Mouse (Mus musculus) olfactory bulb, adult 2 months (tissue): Measurements from ENCODE around the gene Prim2. TPM values are rescaled to one million over a fixed set of nuclear protein-coding genes. Genes with fewer than 3 reads are reported as not detected.

ENCODE experiments used
- H3K27ac ChIP-seq: fragments of 200-500 bp; 2 replicates; pipeline ENCODE4 v1.5.1; 2012; ENCODE audit warnings: low read depth, low read length; ENCODE audit not compliant: insufficient read depth
- H3K4me1 ChIP-seq: fragments of 200-500 bp; 2 replicates; pipeline ENCODE4 v1.6.1; 2012; ENCODE audit warnings: low read length; ENCODE audit not compliant: control insufficient read depth, insufficient read depth
- H3K4me3 ChIP-seq: fragments of 200-500 bp; 2 replicates; pipeline ENCODE4 v1.5.1; 2012; ENCODE audit warnings: mild to moderate bottlenecking, low read depth, low read length, moderate library complexity; ENCODE audit not compliant: insufficient read depth
- CTCF ChIP-seq: fragments of 200-500 bp; IDR thresholded peaks from 2 replicates; pipeline ENCODE4 v1.5.1; 2012; ENCODE audit warnings: low read depth, mild to moderate bottlenecking, low read length, moderate library complexity; ENCODE audit not compliant: insufficient read depth
- POLR2A ChIP-seq: fragments of 200-500 bp; IDR thresholded peaks from 2 replicates; pipeline ENCODE4 v1.6.1; 2012; ENCODE audit warnings: mild to moderate bottlenecking, low read depth, low read length, moderate library complexity; ENCODE audit not compliant: insufficient read depth
- WGBS: fragments of 180-500 bp; shearing (Covaris S2); methylation state at CpG from one replicate; pipeline ENCODE4 v1.1.7; 2018; 5-methylcytosine and 5-hydroxymethylcytosine counted together
- polyA plus RNA-seq: library from polyadenylated mRNA; stranded (reverse); fragments of >200 nt; gene quantifications from 2 replicates; pipeline ENCODE4 v1.2.4, GENCODE M21; 2012; ENCODE audit warnings: low replicate concordance; ENCODE audit not compliant: missing spikeins, insufficient read depth, insufficient read length

Gene Prim2
- polyA plus RNA-seq, 1 experiment = not detected

DNA sequence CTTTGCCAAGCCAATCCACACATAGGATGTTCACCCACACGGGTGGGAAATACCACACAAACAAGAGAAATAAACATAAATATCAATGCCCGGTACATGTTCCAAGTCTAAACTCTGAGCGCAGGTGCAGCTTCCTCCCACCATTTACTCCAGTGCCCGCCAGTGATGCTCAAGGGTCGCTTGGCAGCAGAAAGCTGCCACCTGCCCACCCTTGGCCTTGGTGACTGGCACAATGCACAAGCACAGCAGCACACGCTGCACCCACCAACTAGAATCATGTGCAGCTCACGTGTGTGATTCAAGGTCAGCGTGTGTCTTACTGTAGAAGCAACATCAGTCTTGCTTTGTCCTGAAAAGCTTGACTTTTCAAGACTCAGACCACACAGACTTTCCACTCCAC is 199.4 kb downstream of the Prim2 start:
- WGBS = 83% methylated on average over 8 of the region's 8 CpGs
- no peaks in the 10 kb centered on the region for H3K4me1 ChIP-seq
- TF ChIP-seq CTCF (no peak), POLR2A (no peak)
- no peak overlapping the region for H3K27ac ChIP-seq
- no peak overlapping the region for H3K4me3 ChIP-seq

DNA sequence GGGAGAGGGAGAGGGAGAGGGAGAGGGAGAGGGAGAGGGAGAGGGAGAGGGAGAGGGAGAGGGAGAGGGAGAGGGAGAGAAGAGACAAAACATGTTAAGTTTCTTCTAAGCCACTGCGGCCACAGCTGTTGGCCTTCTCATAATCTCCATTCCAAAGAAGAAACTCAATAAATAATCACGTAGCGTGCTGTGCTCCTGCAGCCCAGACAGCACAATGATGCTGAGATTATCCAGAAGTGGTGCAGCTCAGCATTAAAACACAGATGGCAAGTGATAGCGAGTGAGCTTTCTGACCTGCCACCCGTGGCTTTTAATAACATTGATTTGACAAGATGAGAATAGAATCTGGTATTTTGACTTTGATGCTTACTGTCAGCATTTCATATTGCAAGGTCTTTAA is 205.4 kb downstream of the Prim2 start:
- H3K27ac ChIP-seq = no peak overlapping the region

DNA sequence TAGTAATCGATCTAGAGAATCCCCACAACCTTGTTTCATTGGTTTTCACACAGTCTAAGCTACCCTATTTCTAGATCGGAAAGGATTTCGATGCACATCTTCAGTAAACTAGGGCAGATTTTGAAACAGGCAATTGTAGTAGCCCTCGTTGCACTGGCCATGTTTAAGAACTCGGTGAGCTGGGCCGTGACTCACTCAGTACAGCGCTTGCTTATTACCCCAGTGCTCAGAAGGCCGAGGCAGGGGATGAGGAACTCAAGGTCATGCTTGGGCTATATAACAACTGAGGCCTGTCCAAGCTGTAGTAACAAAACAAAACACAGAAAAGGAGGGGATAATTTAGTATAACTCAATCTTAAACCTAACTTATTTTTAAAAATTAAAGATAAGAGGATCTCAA is 208.9 kb downstream of the Prim2 start:
- WGBS = 90% methylated on average over 8 of the region's 8 CpGs
- Histone ChIP-seq H3K4me3 (no peak overlapping the region), H3K4me1 (no peaks in the 10 kb centered on the region)

More for the DNA sequence above, 205.4 kb downstream of the Prim2 start:
- TF ChIP-seq POLR2A (no peak), CTCF (no peak)
- no peak overlapping the region for H3K4me3 ChIP-seq
- WGBS = 74% methylated on average over 5 of the region's 5 CpGs
- no peaks in the 10 kb centered on the region for H3K4me1 ChIP-seq

DNA sequence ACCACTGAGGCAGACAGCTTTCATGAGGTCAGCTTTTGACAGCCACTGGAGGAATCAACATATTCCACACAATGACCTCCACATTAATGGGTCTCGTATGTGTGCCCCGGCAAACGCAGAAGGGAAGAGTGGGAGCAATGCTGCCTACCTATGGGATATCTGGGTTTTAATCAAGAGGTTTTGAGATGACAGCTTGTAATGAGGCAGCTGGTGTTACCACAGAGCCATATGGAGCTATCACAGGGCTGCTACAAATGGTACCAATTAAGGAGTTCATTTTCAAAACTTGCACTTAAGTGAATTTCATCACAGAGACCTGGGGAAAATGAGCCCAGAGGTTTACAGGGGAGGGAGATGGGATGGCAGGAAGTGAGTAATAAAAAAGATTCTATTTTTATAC is 209.3 kb downstream of the Prim2 start:
- no peak overlapping the region for H3K27ac ChIP-seq
- TF ChIP-seq POLR2A = no peak
- no peak for TF ChIP-seq CTCF
- no peaks in the 10 kb centered on the region for H3K4me1 ChIP-seq
- no peak overlapping the region for H3K4me3 ChIP-seq
- WGBS = 83% methylated on average over 3 of the region's 3 CpGs

More for the DNA sequence above, 208.9 kb downstream of the Prim2 start:
- TF ChIP-seq POLR2A (no peak), CTCF (no peak)
- no peak overlapping the region for H3K27ac ChIP-seq

DNA sequence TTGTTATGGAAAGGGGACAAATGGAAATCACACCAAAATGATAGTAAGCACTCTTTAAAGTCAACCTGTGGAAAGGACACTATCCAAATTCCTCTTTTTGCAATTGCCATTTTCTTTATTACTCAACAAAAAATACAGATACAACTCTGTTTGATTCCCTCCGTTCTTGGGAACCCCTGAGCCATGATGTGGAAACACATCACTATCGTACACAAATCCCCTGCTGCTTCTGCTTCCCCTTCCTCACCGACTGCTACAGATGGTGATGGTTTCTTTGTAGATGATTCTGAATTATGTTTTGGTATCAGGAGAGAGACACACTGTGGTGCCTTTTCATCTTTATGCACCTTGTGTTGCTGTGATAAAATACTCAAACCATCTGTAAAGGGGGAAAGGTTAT is 210.6 kb downstream of the Prim2 start:
- Histone ChIP-seq H3K4me1 (no peaks in the 10 kb centered on the region), H3K27ac (no peak overlapping the region), H3K4me3 (no peak overlapping the region)
- no peak for TF ChIP-seq CTCF
- TF ChIP-seq POLR2A = no peak
- WGBS = 87% methylated on average over 3 of the region's 3 CpGs

DNA sequence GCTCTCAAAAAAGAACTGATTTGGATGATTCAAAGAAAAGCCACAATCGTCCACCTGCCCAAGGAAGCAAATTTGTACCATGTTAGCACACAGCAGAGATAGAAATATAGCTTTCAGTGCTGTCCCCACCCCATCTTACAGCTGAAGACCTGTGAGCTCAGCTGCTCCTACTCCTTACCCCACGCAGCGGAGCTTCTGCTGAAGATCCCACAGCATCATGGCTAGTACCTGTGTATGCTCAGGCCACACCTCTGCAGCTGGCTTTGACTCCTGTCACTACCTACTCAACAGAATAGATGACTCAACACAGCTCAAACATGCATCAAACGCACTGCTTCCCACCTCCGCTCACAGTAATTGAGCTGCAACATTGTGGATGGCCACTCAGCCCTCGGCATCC is 215.3 kb downstream of the Prim2 start:
- H3K27ac ChIP-seq = no peak overlapping the region
- TF ChIP-seq POLR2A (no peak), CTCF (no peak)
- H3K4me1 ChIP-seq = no peaks in the 10 kb centered on the region
- 96% methylated on average over 6 of the region's 6 CpGs for WGBS
- H3K4me3 ChIP-seq = no peak overlapping the region

DNA sequence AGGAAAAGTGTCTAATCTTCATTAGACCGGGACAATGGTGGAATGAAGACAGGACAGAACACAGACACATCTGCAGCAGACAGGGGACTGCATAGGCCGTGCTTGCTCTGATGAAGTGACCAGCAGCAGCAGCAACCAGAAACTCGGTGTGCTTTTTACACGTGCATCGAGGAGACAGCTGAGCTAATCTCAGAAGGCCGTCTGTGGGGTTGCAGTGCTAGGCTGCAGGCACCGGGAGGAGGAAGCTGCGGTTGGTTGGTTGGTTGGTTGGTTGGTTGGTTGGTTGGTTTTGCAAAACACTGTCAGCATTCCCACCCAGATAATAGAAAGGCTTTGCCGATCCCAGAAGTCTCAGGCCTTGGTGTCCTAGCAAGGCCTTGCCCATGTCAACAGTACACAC is 216.3 kb downstream of the Prim2 start:
- Histone ChIP-seq H3K4me3 (no peak overlapping the region), H3K27ac (no peak overlapping the region), H3K4me1 (no peaks in the 10 kb centered on the region)
- TF ChIP-seq POLR2A (no peak), CTCF (no peak)
- WGBS = 86% methylated on average over 9 of the region's 9 CpGs

DNA sequence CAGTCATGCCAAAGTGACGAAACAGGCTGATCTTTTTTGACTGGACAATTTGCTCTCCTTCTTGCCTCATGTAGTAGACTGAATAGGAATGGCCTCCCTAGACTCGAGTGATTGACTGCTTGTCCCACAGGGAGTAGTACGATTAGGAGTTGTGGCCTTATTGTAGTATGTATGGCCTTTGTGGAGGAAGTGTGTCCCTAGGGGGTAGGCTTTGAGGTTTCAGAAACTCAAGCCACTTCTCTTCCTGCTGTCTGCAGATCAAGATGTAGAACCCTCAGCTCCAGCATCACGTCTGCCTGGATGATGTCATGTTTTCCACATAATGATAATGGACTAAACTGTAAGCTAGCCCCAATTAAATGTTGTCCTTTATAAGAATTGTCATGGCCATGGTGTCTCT is 222.4 kb downstream of the Prim2 start:
- no peak overlapping the region for H3K4me3 ChIP-seq
- no peaks in the 10 kb centered on the region for H3K4me1 ChIP-seq
- no peak overlapping the region for H3K27ac ChIP-seq
- TF ChIP-seq CTCF = no peak
- TF ChIP-seq POLR2A = no peak
- WGBS = 72% methylated on average over 4 of the region's 4 CpGs

DNA sequence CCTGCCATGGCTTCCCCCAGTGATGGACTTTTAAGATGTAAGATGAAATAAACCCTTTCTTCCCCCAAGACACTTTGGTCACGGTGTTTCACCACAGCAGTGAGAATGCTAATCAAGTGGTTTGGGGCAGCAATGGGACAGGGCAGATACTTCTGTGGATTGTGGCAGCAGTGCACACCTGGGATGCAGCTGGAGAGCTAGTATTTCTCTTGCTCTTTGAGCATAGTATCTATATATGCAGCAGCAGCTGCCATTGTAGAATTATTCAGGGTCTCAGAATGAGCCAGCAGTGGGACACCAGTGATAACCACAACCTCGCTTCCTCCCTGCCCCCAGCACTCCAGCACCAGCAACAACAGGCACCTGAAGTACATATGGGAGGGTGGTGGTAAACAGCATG is 233.4 kb downstream of the Prim2 start:
- 92% methylated on average over 2 of the region's 2 CpGs for WGBS
- no peak overlapping the region for H3K27ac ChIP-seq
- H3K4me3 ChIP-seq = no peak overlapping the region
- H3K4me1 ChIP-seq = no peaks in the 10 kb centered on the region
- no peak for TF ChIP-seq POLR2A
- TF ChIP-seq CTCF = no peak

Other genes starting within 250 kb of the Prim2 start
- gene Rab23, start 50.1 kb upstream of the Prim2 start, polyA plus RNA-seq = not detected in 2 replicates
- gene Bag2, start 88.0 kb upstream of the Prim2 start, polyA plus RNA-seq = not detected in 2 replicates
- gene Zfp451, start 144.8 kb upstream of the Prim2 start, polyA plus RNA-seq = 64.0 TPM in 1 of 2 replicates, not detected in the other
- gene Bend6, start 238.0 kb upstream of the Prim2 start, polyA plus RNA-seq = not detected in 2 replicates
- 152 and 197 TPM in 2 replicates for gene Dst, start 238.4 kb upstream of the Prim2 start, polyA plus RNA-seq